In genomic region chr16:23701156-23701555, GRCm38 (mm10) we compare ENCODE assay signal across 18 mouse cellular contexts.
DNase-seq lines count a peak whose midpoint lies in the region; ATAC-seq and TF ChIP-seq lines count a peak whose summit lies in the region.
"Had no signal": no experiment of that assay in that cellular context is flagged by ENCODE, and none has a peak within 500 bp of the region (broad histone marks: within the 10 kb centered on the region; RNA-seq: fewer than 3 reads in every experiment).

No protein-coding gene starts in this region.

- 45% methylated on average over 1 of the region's 1 CpGs for WGBS in liver, embryonic 12.5 days (ENCODE audit: insufficient replicate concordance)

- TF ChIP-seq POLR2A in brain, embryonic 14.5 days (IDR thresholded peaks at IDR 0.05; ENCODE audit: borderline replicate concordance, extremely low read depth, insufficient read depth, insufficient read length, poor library complexity, severe bottlenecking) = no peak

- no peak overlapping the region for H3K4me3 ChIP-seq in liver, embryonic 12.5 days
- H3K4me3 ChIP-seq: forebrain, embryonic 13.5 days; hindbrain, embryonic 12.5 days; intestine, embryonic 15.5 days; midbrain, embryonic 12.5 days; stomach, embryonic 15.5 days had no signal

- ATAC-seq in liver, embryonic 12.5 days = no peak
- no peak for ATAC-seq in activated CD4-positive, CD25-positive, alpha-beta regulatory T cell, adult 4 months
- ATAC-seq: forebrain, embryonic 13.5 days; intestine, embryonic 15.5 days had no signal

- no peaks in the 10 kb centered on the region for H3K36me3 ChIP-seq in liver, embryonic 12.5 days
- H3K36me3 ChIP-seq: hindbrain, embryonic 12.5 days; intestine, embryonic 15.5 days; midbrain, embryonic 12.5 days; stomach, embryonic 15.5 days had no signal

- TF ChIP-seq CTCF in brain, embryonic 14.5 days (IDR thresholded peaks at IDR 0.05; ENCODE audit: borderline replicate concordance, extremely low read depth, insufficient read depth, insufficient read length) = no peak

- 0 out of 2 replicates have a peak, but pooled peaks cover 2% of the 10 kb centered on the region for H3K9me3 ChIP-seq in liver, embryonic 12.5 days (replicated peaks)
- H3K9me3 ChIP-seq: forebrain, embryonic 13.5 days; hindbrain, embryonic 12.5 days; intestine, embryonic 15.5 days; midbrain, embryonic 12.5 days; stomach, embryonic 15.5 days had no signal

- peak; percentile 4 for DNase-seq in heart, postnatal 4 days
- no peak for DNase-seq in heart, adult 11 months
- DNase-seq in liver = peak; percentile 16
- DNase-seq in retina, postnatal 1 day = peak; percentile 24
- DNase-seq in retina, embryonic 14.5 days (ENCODE audit: low spot score) = no peak
- peak; percentile 45 for DNase-seq in brain, embryonic 14.5 days (ENCODE audit: low read depth)
- DNase-seq: adrenal gland, adult 2 months; cerebellum, adult 2 months; gastrocnemius, postnatal 25 days had no signal

- H3K9ac ChIP-seq in liver, embryonic 12.5 days = no peak overlapping the region
- H3K9ac ChIP-seq: forebrain, embryonic 13.5 days; hindbrain, embryonic 12.5 days; intestine, embryonic 15.5 days; liver, embryonic 14.5 days; midbrain, embryonic 12.5 days; stomach, embryonic 15.5 days had no signal

- H3K4me1 ChIP-seq in liver, embryonic 12.5 days = no peaks in the 10 kb centered on the region
- H3K4me1 ChIP-seq: intestine, embryonic 15.5 days; midbrain, embryonic 12.5 days; stomach, embryonic 15.5 days had no signal

- H3K27me3 ChIP-seq in liver, embryonic 12.5 days (replicated peaks) = no peaks in the 10 kb centered on the region
- H3K27me3 ChIP-seq: forebrain, embryonic 13.5 days; hindbrain, embryonic 12.5 days; intestine, embryonic 15.5 days; midbrain, embryonic 12.5 days; stomach, embryonic 15.5 days had no signal

- no peak overlapping the region for H3K4me2 ChIP-seq in liver, embryonic 12.5 days
- H3K4me2 ChIP-seq: forebrain, embryonic 13.5 days; hindbrain, embryonic 12.5 days; intestine, embryonic 15.5 days; midbrain, embryonic 12.5 days; stomach, embryonic 15.5 days had no signal

- no peak overlapping the region for H3K27ac ChIP-seq in liver, embryonic 12.5 days
- H3K27ac ChIP-seq: forebrain, embryonic 13.5 days; hindbrain, embryonic 12.5 days; intestine, embryonic 15.5 days; liver, embryonic 14.5 days; macrophage; midbrain, embryonic 12.5 days; stomach, embryonic 15.5 days had no signal

Comparison
In these comparisons a context has a peak if more than half of its experiments do, and no peak if none do; other contexts are left out.
1. DNase-seq: peak in heart, postnatal 4 days (single experiment), liver (single experiment), retina, postnatal 1 day (single experiment) and brain, embryonic 14.5 days (single experiment); none in heart, adult 11 months (single experiment) and retina, embryonic 14.5 days (single experiment).